In genomic region chr1:190944109-190944760, GRCm38 (mm10) we compare ENCODE assay signal across 8 mouse cellular contexts. TPM values are rescaled to one million over a fixed set of nuclear protein-coding genes. Genes with fewer than 3 reads are reported as not detected.
A peak's percentile ranks its signal among the peaks of the same experiment; 100 is the strongest.
DNase-seq lines count a peak whose midpoint lies in the region; ATAC-seq lines count a peak whose summit lies in the region.

No protein-coding gene starts in this region.

- ATAC-seq in kidney, embryonic 14.5 days (ENCODE audit: low FRiP score, low TSS enrichment): peak; percentile 87
- peak; percentile 78; the same call in 1 of the 2 replicates for ATAC-seq in stomach, embryonic 15.5 days (ENCODE audit: insufficient read depth, low FRiP score, low read depth)

- no peak overlapping the region for H3K4me2 ChIP-seq in kidney, embryonic 14.5 days (replicated peaks; ENCODE audit: low read depth, low read length)
- H3K4me2 ChIP-seq in stomach, embryonic 15.5 days: no peak overlapping the region

- no peaks in the 10 kb centered on the region for H3K9me3 ChIP-seq in kidney, embryonic 14.5 days (ENCODE audit: control insufficient read depth, low read length)
- H3K9me3 ChIP-seq in stomach, embryonic 15.5 days: no peaks in the 10 kb centered on the region

- no peak overlapping the region for H3K4me3 ChIP-seq in kidney, embryonic 14.5 days (ENCODE audit: low read length)
- H3K4me3 ChIP-seq in stomach, embryonic 15.5 days (replicated peaks): no peak overlapping the region

- 49% methylated on average over 6 of the region's 6 CpGs for WGBS in kidney, embryonic 14.5 days
- WGBS in stomach, embryonic 15.5 days: 51% methylated on average over 6 of the region's 6 CpGs

- H3K36me3 ChIP-seq in kidney, embryonic 14.5 days (ENCODE audit: control insufficient read depth, insufficient read depth, low read length): peaks cover 84% of the 10 kb centered on the region
- H3K36me3 ChIP-seq in stomach, embryonic 15.5 days: peaks cover 36% of the 10 kb centered on the region

- peak; percentile 38 for DNase-seq in 3134 (ENCODE audit: extremely low read depth, insufficient read length, low spot score)
- peak; percentile 69 to 92 for DNase-seq in adrenal gland, adult (ENCODE audit: inconsistent age in 2 of 2, low spot score in 1 of 2)
- peak; percentile 77 for DNase-seq in embryo, embryonic 11 days
- DNase-seq in gastrocnemius, postnatal 4 days (ENCODE audit: low spot score in 2 of 2): peak; percentile 37 to 65
- DNase-seq in liver: peak; percentile 62
- DNase-seq in naive thymus-derived CD4-positive, alpha-beta T cell, adult 2 months (ENCODE audit: low read depth): peak; percentile 72

- no peaks in the 10 kb centered on the region for H3K4me1 ChIP-seq in kidney, embryonic 14.5 days (ENCODE audit: control insufficient read depth, insufficient read depth, low read length)
- no peaks in the 10 kb centered on the region for H3K4me1 ChIP-seq in stomach, embryonic 15.5 days

- no peaks in the 10 kb centered on the region for H3K27me3 ChIP-seq in kidney, embryonic 14.5 days (ENCODE audit: control insufficient read depth, insufficient read depth, low read length)
- no peaks in the 10 kb centered on the region for H3K27me3 ChIP-seq in stomach, embryonic 15.5 days (replicated peaks)

- no peak overlapping the region for H3K27ac ChIP-seq in kidney, embryonic 14.5 days (ENCODE audit: low read depth, low read length)
- H3K27ac ChIP-seq in stomach, embryonic 15.5 days: no peak overlapping the region

- no peak overlapping the region for H3K9ac ChIP-seq in kidney, embryonic 14.5 days (ENCODE audit: low read depth, low read length)
- no peak overlapping the region for H3K9ac ChIP-seq in stomach, embryonic 15.5 days

RNA-seq across cellular contexts. Expression of gene Angel2, which starts 19.3 kb away (rescaled TPM):
- 10 to 100 TPM; 30.0 to 41.6 TPM for total RNA-seq in gastrocnemius, postnatal 4 days (2021)
- polyA plus RNA-seq in kidney, embryonic 14.5 days (2014; fragmentation: Nextera tagmentation; extraction: Ambion mirVana): 36.6 and 51.1 TPM in 2 replicates
- polyA plus RNA-seq in stomach, embryonic 15.5 days (2015; fragmentation: Nextera tagmentation; extraction: Ambion mirVana): 35.1 and 37.5 TPM in 2 replicates

RNA-seq across cellular contexts. Expression of gene Rps6kc1, which starts 32.7 kb away (rescaled TPM):
- 10 to 100 TPM; 24.1 to 28.2 TPM for total RNA-seq in gastrocnemius, postnatal 4 days (2021)
- polyA plus RNA-seq in kidney, embryonic 14.5 days (2014; fragmentation: Nextera tagmentation; extraction: Ambion mirVana): 6.7 and 13.6 TPM in 2 replicates
- polyA plus RNA-seq in stomach, embryonic 15.5 days (2015; fragmentation: Nextera tagmentation; extraction: Ambion mirVana): 10.6 and 12.9 TPM in 2 replicates

RNA-seq across cellular contexts. Expression of gene Vash2, which starts 34.9 kb away (rescaled TPM):
- total RNA-seq in gastrocnemius, postnatal 4 days (2021): 10 to 100 TPM; 41.2 to 43.6 TPM
- polyA plus RNA-seq in kidney, embryonic 14.5 days (2014; fragmentation: Nextera tagmentation; extraction: Ambion mirVana): 20.3 and 41.4 TPM in 2 replicates
- 18.5 and 20.1 TPM in 2 replicates for polyA plus RNA-seq in stomach, embryonic 15.5 days (2015; fragmentation: Nextera tagmentation; extraction: Ambion mirVana)
